Mouse (Mus musculus): ENCODE data around the gene Pira2. TPM values are rescaled to one million over a fixed set of nuclear protein-coding genes. Genes with fewer than 3 reads are reported as not detected.
"Not testable (repeated sequence)": the region's sequence is repeated elsewhere in the genome, so short reads cannot be mapped to it uniquely, and the experiment has no call there.

The Pira2 gene
- not detected in 2 replicates for polyA plus RNA-seq (2016; fragmentation: Nextera tagmentation; extraction: Ambion mirVana)

DNA sequence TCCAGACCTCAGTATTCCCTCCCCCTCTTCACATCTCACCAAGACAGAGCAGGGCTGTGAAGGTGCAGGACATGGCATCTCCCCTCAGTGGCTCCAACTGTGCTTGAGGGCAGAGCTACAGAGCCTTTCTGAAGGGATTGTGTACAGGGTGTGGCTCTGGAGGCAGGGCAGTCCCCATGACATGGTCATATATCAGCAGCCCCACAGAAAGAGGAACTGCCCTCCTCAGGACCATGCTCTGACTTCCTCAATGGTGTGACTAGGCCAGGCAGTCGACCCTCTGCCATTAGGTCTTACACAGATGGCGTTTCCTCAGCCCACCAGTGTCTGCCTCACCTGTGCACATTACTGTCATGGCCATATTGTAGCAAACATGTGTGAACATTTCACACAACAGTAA is at the start of gene Pira2:
Pira2 (minus strand) TSS at position 101 of the 400 bp plus-strand sequence.
- not testable (repeated sequence) for H3K4me1 ChIP-seq; H3K4me3 ChIP-seq; H3K4me2 ChIP-seq (replicated peaks); H3K27ac ChIP-seq; ATAC-seq (ENCODE audit: low FRiP score, low read depth); H3K9ac ChIP-seq; H3K36me3 ChIP-seq; H3K27me3 ChIP-seq (replicated peaks); H3K9me3 ChIP-seq
- WGBS, result no CpG with 5 or more reads among the region's 2 CpGs

DNA sequence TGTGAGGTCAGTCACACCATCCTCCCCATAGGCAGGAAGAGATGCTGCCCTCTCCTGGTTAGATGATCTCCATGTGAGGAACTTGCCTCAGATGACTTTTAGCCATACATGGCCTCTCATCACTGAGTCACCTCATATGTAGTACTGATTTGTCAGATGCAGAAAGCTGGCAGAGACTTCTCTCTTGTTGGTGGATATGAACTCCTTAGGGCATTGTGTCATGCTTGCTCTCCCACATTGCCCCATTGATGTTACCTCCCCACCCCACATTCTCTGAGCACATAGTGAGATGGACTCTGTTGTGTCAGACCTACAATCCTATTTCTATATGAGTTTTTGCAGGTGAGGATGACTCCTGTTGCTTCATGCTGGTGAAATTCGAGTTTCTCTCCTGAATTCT is 30.2 kb upstream of the Pira2 start:
- WGBS, result no CpG with 5 or more reads among the region's 1 CpGs
- not testable (repeated sequence) for H3K4me1 ChIP-seq; H3K9me3 ChIP-seq; H3K27me3 ChIP-seq (replicated peaks); H3K4me2 ChIP-seq (replicated peaks); ATAC-seq (ENCODE audit: low FRiP score, low read depth); H3K9ac ChIP-seq; H3K36me3 ChIP-seq; H3K27ac ChIP-seq; H3K4me3 ChIP-seq

DNA sequence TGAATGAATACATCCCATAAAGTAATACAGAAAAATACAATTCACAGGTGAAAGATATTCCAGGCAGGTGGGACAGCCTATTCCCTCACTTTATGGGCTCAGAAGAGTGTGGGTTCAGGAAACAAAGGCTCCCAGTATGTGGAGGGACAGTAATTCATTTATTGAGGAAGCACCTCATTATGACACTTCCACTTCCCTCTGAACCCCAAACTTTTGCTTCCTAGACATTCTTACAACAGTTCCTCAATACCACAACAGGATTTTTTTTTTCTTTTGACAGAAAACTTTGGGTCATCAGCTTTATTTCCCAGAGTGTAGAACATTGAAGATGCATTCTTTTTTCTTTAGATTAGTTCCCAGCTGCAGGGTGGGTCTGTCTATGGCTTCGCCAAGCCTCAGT is 7.0 kb downstream of the Pira2 start:
- no CpG with 5 or more reads among the region's 1 CpGs for WGBS
- H3K4me2 ChIP-seq (replicated peaks); H3K27me3 ChIP-seq (replicated peaks); H3K4me3 ChIP-seq; H3K4me1 ChIP-seq; H3K27ac ChIP-seq; ATAC-seq (ENCODE audit: low FRiP score, low read depth); H3K36me3 ChIP-seq; H3K9me3 ChIP-seq; H3K9ac ChIP-seq: not testable (repeated sequence)

DNA sequence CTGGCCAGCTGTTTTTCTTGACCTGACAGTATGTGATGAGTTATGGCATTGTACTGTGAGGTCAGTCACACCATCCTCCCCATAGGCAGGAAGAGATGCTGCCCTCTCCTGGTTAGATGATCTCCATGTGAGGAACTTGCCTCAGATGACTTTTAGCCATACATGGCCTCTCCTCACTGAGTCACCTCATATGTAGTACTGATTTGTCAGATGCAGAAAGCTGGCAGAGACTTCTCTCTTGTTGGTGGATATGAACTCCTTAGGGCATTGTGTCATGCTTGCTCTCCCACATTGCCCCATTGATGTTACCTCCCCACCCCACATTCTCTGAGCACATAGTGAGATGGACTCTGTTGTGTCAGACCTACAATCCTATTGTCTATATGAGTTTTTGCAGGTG is 14.2 kb downstream of the Pira2 start:
- not testable (repeated sequence) for H3K27me3 ChIP-seq (replicated peaks); H3K4me1 ChIP-seq; H3K27ac ChIP-seq; H3K9me3 ChIP-seq; H3K4me2 ChIP-seq (replicated peaks); H3K36me3 ChIP-seq; ATAC-seq (ENCODE audit: low FRiP score, low read depth); H3K9ac ChIP-seq; H3K4me3 ChIP-seq

DNA sequence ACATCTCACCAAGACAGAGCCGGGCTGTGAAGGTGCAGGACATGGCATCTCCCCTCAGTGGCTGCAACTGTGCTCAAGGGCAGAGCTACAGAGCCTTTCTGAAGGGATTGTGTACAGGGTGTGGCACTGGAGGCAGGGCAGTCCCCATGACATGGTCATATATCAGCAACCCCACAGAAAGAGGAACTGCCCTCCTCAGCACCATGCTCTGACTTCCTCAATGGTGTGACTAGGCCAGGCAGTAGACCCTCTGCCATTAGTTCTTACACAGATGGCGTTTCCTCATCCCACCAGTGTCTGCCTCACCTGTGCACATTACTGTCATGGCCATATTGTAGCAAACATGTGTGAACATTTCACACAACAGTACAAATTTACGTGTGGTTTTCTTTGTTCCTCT is 19.3 kb downstream of the Pira2 start, which contains the start of gene Gm15448:
Gm15448 (minus strand) TSS at position 89 of the 400 bp plus-strand sequence.
- not testable (repeated sequence) for H3K9me3 ChIP-seq; H3K27me3 ChIP-seq (replicated peaks); H3K9ac ChIP-seq; ATAC-seq (ENCODE audit: low FRiP score, low read depth); H3K27ac ChIP-seq; H3K36me3 ChIP-seq; H3K4me3 ChIP-seq; H3K4me2 ChIP-seq (replicated peaks); H3K4me1 ChIP-seq
- WGBS, result 88% methylated on average over 2 of the region's 3 CpGs

DNA sequence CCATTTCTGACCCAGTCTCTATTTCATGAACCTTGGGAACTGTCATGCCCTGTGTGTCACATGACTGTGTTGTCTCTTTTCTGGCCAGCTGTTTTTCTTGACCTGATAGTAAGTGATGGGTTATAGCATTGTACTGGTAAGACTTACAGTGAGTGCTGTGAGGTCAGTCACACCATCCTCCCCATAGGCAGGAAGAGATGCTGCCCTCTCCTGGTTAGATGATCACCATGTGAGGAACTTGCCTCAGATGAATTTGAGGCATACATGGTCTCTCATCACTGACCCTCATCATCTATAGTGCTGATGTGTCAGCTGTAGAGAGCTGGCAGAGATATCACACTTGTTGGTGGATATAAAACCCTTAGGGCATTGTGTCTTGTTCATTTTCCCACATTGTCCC is 32.9 kb downstream of the Pira2 start:
- not testable (repeated sequence) for H3K4me3 ChIP-seq; H3K4me1 ChIP-seq; H3K36me3 ChIP-seq; ATAC-seq (ENCODE audit: low FRiP score, low read depth); H3K27ac ChIP-seq; H3K4me2 ChIP-seq (replicated peaks); H3K9me3 ChIP-seq; H3K27me3 ChIP-seq (replicated peaks); H3K9ac ChIP-seq

DNA sequence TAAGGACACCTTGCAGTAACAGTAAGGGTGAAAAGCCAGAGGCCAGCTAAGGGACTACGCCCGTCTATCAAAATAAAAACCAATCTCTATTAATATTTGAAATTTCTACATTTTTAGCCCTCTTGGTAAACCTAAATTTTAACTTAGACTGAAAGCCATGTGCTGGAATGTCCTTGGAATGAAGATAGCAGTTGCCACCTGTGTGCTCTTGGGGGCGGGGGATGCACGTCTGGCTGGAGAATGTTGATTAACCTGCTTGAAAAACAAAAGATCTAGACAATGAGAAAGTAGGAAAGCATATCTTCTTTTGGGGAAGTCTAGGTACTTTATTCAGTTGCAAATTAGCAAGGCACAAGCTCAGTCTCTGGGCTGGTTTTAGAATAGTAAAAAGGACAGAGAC is 41.9 kb downstream of the Pira2 start:
- not testable (repeated sequence) for H3K4me2 ChIP-seq (replicated peaks); H3K27ac ChIP-seq; H3K36me3 ChIP-seq; ATAC-seq (ENCODE audit: low FRiP score, low read depth); H3K27me3 ChIP-seq (replicated peaks); H3K4me1 ChIP-seq; H3K4me3 ChIP-seq; H3K9ac ChIP-seq; H3K9me3 ChIP-seq
- WGBS, result 89% methylated on average over 4 of the region's 4 CpGs

DNA sequence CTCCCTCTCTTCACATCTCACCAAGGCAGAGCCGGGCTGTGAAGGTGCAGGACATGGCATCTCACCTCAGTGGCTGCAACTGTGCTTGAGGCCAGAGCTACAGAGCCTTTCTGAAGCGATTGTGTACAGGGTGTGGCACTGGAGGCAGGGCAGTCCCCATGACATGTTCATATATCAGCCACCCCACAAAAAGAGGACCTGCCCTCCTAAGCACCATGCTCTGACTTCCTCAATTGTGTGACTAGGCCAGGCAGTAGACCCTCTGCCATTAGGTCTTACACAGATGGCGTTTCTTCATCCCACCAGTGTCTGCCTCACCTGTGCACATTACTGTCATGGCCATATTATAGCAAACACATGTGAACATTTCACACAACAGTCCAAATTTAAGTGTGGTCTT is 44.9 kb downstream of the Pira2 start:
- not testable (repeated sequence) for H3K4me1 ChIP-seq; H3K4me3 ChIP-seq; H3K4me2 ChIP-seq (replicated peaks); H3K27me3 ChIP-seq (replicated peaks); H3K27ac ChIP-seq; H3K9ac ChIP-seq; H3K36me3 ChIP-seq; ATAC-seq (ENCODE audit: low FRiP score, low read depth); H3K9me3 ChIP-seq
- WGBS, result 76% methylated on average over 3 of the region's 3 CpGs

DNA sequence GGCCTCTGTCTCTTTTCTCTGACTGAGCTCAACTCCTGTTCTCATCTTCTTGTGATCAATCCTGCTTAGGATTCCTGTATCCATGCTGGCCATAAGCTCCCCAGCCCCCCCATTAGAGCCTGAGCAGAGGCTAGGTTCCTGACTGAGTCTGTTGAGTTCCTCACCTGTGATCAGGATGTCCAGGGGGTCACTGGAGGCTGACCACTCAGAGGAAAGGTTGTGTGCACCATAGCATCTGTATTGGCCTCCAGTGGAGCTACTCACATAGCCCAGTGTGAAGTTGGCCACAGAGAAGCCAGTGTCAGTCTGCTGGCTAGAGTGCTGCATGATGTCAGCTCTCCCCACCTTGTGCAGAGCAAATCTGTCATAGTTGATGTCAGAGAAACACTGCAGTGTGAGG is 48.6 kb downstream of the Pira2 start:
- not testable (repeated sequence) for H3K4me2 ChIP-seq (replicated peaks); H3K36me3 ChIP-seq; ATAC-seq (ENCODE audit: low FRiP score, low read depth); H3K4me1 ChIP-seq; H3K9ac ChIP-seq; H3K4me3 ChIP-seq; H3K27me3 ChIP-seq (replicated peaks); H3K9me3 ChIP-seq; H3K27ac ChIP-seq

Other genes with a start within 250 kb of the Pira2 start
- gene Oscar, start 228.9 kb downstream of the Pira2 start, polyA plus RNA-seq (2016; fragmentation: Nextera tagmentation; extraction: Ambion mirVana), result 0.24 and 0.29 TPM in 2 replicates
- gene Ndufa3, start 227.7 kb downstream of the Pira2 start, polyA plus RNA-seq (2016; fragmentation: Nextera tagmentation; extraction: Ambion mirVana), result 368 and 375 TPM in 2 replicates
- gene Tfpt, start 215.1 kb downstream of the Pira2 start, polyA plus RNA-seq (2016; fragmentation: Nextera tagmentation; extraction: Ambion mirVana), result 39.3 and 39.7 TPM in 2 replicates
- 126 TPM in 2 replicates for gene Prpf31, start 215.1 kb downstream of the Pira2 start, polyA plus RNA-seq (2016; fragmentation: Nextera tagmentation; extraction: Ambion mirVana)
- gene Cnot3, start 199.8 kb downstream of the Pira2 start, polyA plus RNA-seq (2016; fragmentation: Nextera tagmentation; extraction: Ambion mirVana), result 58.2 and 58.3 TPM in 2 replicates
- gene Leng1, start 179.2 kb downstream of the Pira2 start, polyA plus RNA-seq (2016; fragmentation: Nextera tagmentation; extraction: Ambion mirVana), result 23.4 and 25.7 TPM in 2 replicates
- 3.2 and 4.0 TPM in 2 replicates for gene Tmc4, start 167.5 kb downstream of the Pira2 start, polyA plus RNA-seq (2016; fragmentation: Nextera tagmentation; extraction: Ambion mirVana)
- 225 and 226 TPM in 2 replicates for gene Tsen34, start 152.2 kb downstream of the Pira2 start, polyA plus RNA-seq (2016; fragmentation: Nextera tagmentation; extraction: Ambion mirVana)
- gene Mboat7, start 151.5 kb downstream of the Pira2 start, polyA plus RNA-seq (2016; fragmentation: Nextera tagmentation; extraction: Ambion mirVana), result 44.3 and 47.5 TPM in 2 replicates
- 989 and 1,067 TPM in 2 replicates for gene Rps9, start 141.1 kb downstream of the Pira2 start, polyA plus RNA-seq (2016; fragmentation: Nextera tagmentation; extraction: Ambion mirVana)
- gene Pirb, start 124.7 kb downstream of the Pira2 start, polyA plus RNA-seq (2016; fragmentation: Nextera tagmentation; extraction: Ambion mirVana), result 0.18 and 0.20 TPM in 2 replicates
- not detected in 2 replicates for gene Gm15448, start 19.4 kb downstream of the Pira2 start, polyA plus RNA-seq (2016; fragmentation: Nextera tagmentation; extraction: Ambion mirVana)
- 0.17 TPM in 1 of 2 replicates, not detected in the other for gene Gm14548, start 53.1 kb upstream of the Pira2 start, polyA plus RNA-seq (2016; fragmentation: Nextera tagmentation; extraction: Ambion mirVana)
- gene Lilra6, start 70.5 kb upstream of the Pira2 start, polyA plus RNA-seq (2016; fragmentation: Nextera tagmentation; extraction: Ambion mirVana), result not detected in 2 replicates
- 2.5 and 3.1 TPM in 2 replicates for gene Lair1, start 218.2 kb upstream of the Pira2 start, polyA plus RNA-seq (2016; fragmentation: Nextera tagmentation; extraction: Ambion mirVana)